ENCODE assay signal across 8 mouse cellular contexts in genomic region chr5:41768382-41769040, GRCm38 (mm10). TPM values are rescaled to one million over a fixed set of nuclear protein-coding genes. Genes with fewer than 3 reads are reported as not detected.
DNase-seq lines count a peak whose midpoint lies in the region; ATAC-seq and TF ChIP-seq lines count a peak whose summit lies in the region.

No protein-coding gene starts in this region.

- intact Hi-C loops in gastrocnemius, adult 2 months (cut with DNase I): loop anchor here (1.0 to 2.0 kb wide), 2 partner anchors 644 to 716 kb away; no protein-coding TSS in a partner anchor
- intact Hi-C loops in left cerebral cortex, adult 2 months (cut with DNase I): loop anchor here (1.0 kb wide), 2 partner anchors 643 to 716 kb away; no protein-coding TSS in a partner anchor

- 4% methylated on average over 21 of the region's 21 CpGs for WGBS in hindbrain, postnatal 0 days

- peaks cover 8% of the 10 kb centered on the region for H3K4me1 ChIP-seq in hindbrain, postnatal 0 days (ENCODE audit: insufficient read depth, low read length)

- peak; percentile 83 for ATAC-seq in hindbrain, postnatal 0 days
- ATAC-seq in megakaryocyte, adult 5-6 weeks (ENCODE audit: poor library complexity, severe bottlenecking): peak; percentile 94

- no peak overlapping the region for H3K9ac ChIP-seq in hindbrain, postnatal 0 days (replicated peaks; ENCODE audit: low read length)

- peak overlapping the region; percentile 74 for H3K4me3 ChIP-seq in gastrocnemius, adult 2 months
- peak overlapping the region; percentile 29 for H3K4me3 ChIP-seq in hindbrain, postnatal 0 days (ENCODE audit: low read length)
- H3K4me3 ChIP-seq in left cerebral cortex, adult 2 months: peak overlapping the region; percentile 39

- peaks cover 46% of the 10 kb centered on the region for H3K27me3 ChIP-seq in hindbrain, postnatal 0 days (ENCODE audit: insufficient read depth, low read length)

- no peak overlapping the region for H3K27ac ChIP-seq in gastrocnemius, adult 2 months
- no peak overlapping the region for H3K27ac ChIP-seq in hindbrain, postnatal 0 days
- H3K27ac ChIP-seq in left cerebral cortex, adult 2 months: no peak overlapping the region

- no peaks in the 10 kb centered on the region for H3K9me3 ChIP-seq in hindbrain, postnatal 0 days (ENCODE audit: low read length)

- H3K4me2 ChIP-seq in hindbrain, postnatal 0 days (ENCODE audit: low read depth, low read length): peak overlapping the region; percentile 58

- H3K36me3 ChIP-seq in hindbrain, postnatal 0 days (ENCODE audit: insufficient read depth, low read length): no peaks in the 10 kb centered on the region

- DNase-seq in T-cell, adult 2 months (ENCODE audit: low spot score): peak; percentile 77
- DNase-seq in cerebellum, postnatal 4 days (ENCODE audit: low spot score in 2 of 2): peak; percentile 86 to 94
- DNase-seq in gastrocnemius, adult 2 months: peak; percentile 87
- peak; percentile 95 for DNase-seq in hindbrain, postnatal 0 days (ENCODE audit: low spot score)
- peak; percentile 79 to 84 for DNase-seq in left cerebral cortex, adult 2 months (ENCODE audit: extremely low spot score in 1 of 2, low spot score in 2 of 2)
- peak; percentile 88 to 89 for DNase-seq in right cerebral cortex, adult 2 months (ENCODE audit: low spot score in 2 of 2)
- DNase-seq in urinary bladder, postnatal 14 days (ENCODE audit: low spot score): peak; percentile 89

- no peak; the same call in 1 of the 2 replicates for TF ChIP-seq CTCF in gastrocnemius, adult 2 months (IDR thresholded peaks at IDR 0.05)
- TF ChIP-seq CTCF in hindbrain, postnatal 0 days (IDR thresholded peaks at IDR 0.05; ENCODE audit: low read depth): peak; percentile 99
- TF ChIP-seq CTCF in left cerebral cortex, adult 2 months (IDR thresholded peaks at IDR 0.05): peak; percentile 94

RNA-seq across cellular contexts. Expression of gene Nkx3-2, which starts 4.2 kb away (rescaled TPM):
- not detected for total RNA-seq in gastrocnemius, adult 2 months (2021)
- not detected in 2 replicates for total RNA-seq in hindbrain, postnatal 0 days (2014; rRNA removed)
- not detected in 2 replicates for polyA plus RNA-seq in hindbrain, postnatal 0 days (2015; fragmentation: Nextera tagmentation; extraction: Ambion mirVana)
- total RNA-seq in left cerebral cortex, adult 2 months (2021): not detected
- total RNA-seq in megakaryocyte, adult 5-6 weeks (2015): not detected in 2 replicates
- total RNA-seq in megakaryocyte, adult 5-6 weeks (2017): not detected in 2 replicates
